Comparison of ENCODE assay signal across 8 mouse cellular contexts in the genomic region with DNA sequence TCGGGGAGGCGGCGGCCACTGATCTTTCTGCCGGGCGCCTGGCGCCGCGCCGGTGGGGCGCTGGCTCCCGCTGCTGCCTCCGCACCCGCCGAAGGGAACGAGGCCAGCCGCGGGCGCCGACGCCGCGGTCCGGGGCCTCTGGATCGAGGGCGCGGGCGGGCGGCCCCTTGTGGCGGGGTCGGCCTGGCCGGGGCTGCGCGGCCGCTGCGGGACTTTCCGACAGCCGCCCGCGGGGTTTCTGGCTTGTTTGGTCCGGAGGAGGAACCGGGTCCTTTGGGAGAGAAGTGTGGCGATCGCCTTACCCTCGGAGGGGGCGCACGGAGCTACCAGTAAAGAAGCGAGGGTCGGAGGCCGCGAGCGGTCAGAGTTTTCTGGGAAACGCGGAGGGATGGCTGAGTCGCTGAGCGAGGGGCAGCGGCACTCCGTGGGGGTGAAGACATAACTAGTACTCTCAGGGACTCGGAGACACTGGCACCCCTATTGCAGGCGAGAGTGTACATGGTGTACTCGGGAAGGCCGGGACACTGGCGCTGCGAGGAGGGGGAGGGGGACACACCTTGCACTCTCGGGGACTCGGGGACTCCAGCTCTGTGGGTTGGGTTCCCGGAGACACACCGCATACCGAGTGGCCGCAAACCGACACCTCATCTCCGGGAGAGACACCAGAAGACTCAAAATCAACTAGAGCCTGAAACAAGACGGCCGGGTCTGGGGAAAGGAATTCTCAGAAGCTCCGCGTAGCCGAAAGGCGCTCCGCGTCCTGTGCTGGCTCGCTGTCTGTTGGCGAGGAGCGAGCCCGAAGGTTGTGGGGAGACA. TPM values are rescaled to one million over a fixed set of nuclear protein-coding genes. Genes with fewer than 3 reads are reported as not detected.
DNase-seq lines count a peak whose midpoint lies in the region; ATAC-seq and TF ChIP-seq lines count a peak whose summit lies in the region.

No protein-coding gene starts in this region.

- TF ChIP-seq RAD21 in CH12.LX (IDR thresholded peaks at IDR 0.05; ENCODE audit: low read depth, low read length), result no peak; the same call in 1 of the 2 replicates

- DNase-seq in CH12.LX (ENCODE audit: extremely low read depth), result no peak
- DNase-seq in cerebellum, adult 11 months, result peak; percentile 15
- DNase-seq in forebrain, embryonic 14.5 days (ENCODE audit: low spot score), result peak; percentile 37
- peak; percentile 71 to 74 for DNase-seq in heart, postnatal 10 days
- peak; percentile 49 for DNase-seq in layer of hippocampus, adult 11-12 months (ENCODE audit: low spot score)
- DNase-seq in lung, adult 2 months, result peak; percentile 70
- DNase-seq in testis, postnatal 10 days (ENCODE audit: low spot score), result peak; percentile 74

- TF ChIP-seq EP300 in CH12.LX (IDR thresholded peaks at IDR 0.05; ENCODE audit: low read length), result no peak

- WGBS in forebrain, embryonic 14.5 days, result 1% methylated on average over 66 of the region's 83 CpGs
- WGBS in lung, adult 2 months, result under 1% methylated on average over 82 of the region's 83 CpGs
- under 1% methylated on average over 60 of the region's 83 CpGs for WGBS in neural tube, embryonic 14.5 days

- in situ Hi-C loops in CH12.LX (cut with MboI; ENCODE audit: low pct_ligation_motif_present, low pct_unique_long_range_greater_than_20kb, low sequenced_read_pairs), result loop anchor here (5.0 to 25.0 kb wide), 2 partner anchors 84 to 471 kb away; no protein-coding TSS in a partner anchor

- H3K79me2 ChIP-seq in CH12.LX (replicated peaks; ENCODE audit: control insufficient read depth, extremely low read depth, insufficient read depth, poor library complexity, severe bottlenecking), result peaks cover 48% of the 10 kb centered on the region

- H3K27me3 ChIP-seq in CH12.LX (replicated peaks), result no peaks in the 10 kb centered on the region
- no peaks in the 10 kb centered on the region for H3K27me3 ChIP-seq in forebrain, embryonic 14.5 days (replicated peaks; ENCODE audit: control insufficient read depth, insufficient read depth, low read length)
- no peaks in the 10 kb centered on the region for H3K27me3 ChIP-seq in neural tube, embryonic 14.5 days (ENCODE audit: control insufficient read depth, insufficient read depth, low read length)

- dilution Hi-C loops in CH12.LX (cut with MboI; ENCODE audit: extremely low pct_ligation_motif_present, extremely low pct_unique_long_range_greater_than_20kb, low sequenced_read_pairs), result no loop called here

- no peak for TF ChIP-seq POLR2A in CH12.LX (IDR thresholded peaks at IDR 0.05; ENCODE audit: low read depth, low read length)
- no peak for TF ChIP-seq POLR2A in lung, adult 2 months (IDR thresholded peaks at IDR 0.05; ENCODE audit: borderline replicate concordance, extremely low read depth, low read depth, low read length)

- H3K4me2 ChIP-seq in CH12.LX (ENCODE audit: insufficient read depth, low read depth, poor library complexity, severe bottlenecking), result no peak overlapping the region
- H3K4me2 ChIP-seq in forebrain, embryonic 14.5 days (ENCODE audit: low read length), result peak overlapping the region; percentile 85
- H3K4me2 ChIP-seq in neural tube, embryonic 14.5 days (ENCODE audit: low read depth, low read length), result peak overlapping the region; percentile 69

- H3K9me3 ChIP-seq in CH12.LX (replicated peaks; ENCODE audit: low read length), result no peaks in the 10 kb centered on the region
- H3K9me3 ChIP-seq in forebrain, embryonic 14.5 days (replicated peaks; ENCODE audit: control insufficient read depth, low read length), result no peaks in the 10 kb centered on the region
- H3K9me3 ChIP-seq in neural tube, embryonic 14.5 days (ENCODE audit: control insufficient read depth, low read length), result no peaks in the 10 kb centered on the region

- H3K27ac ChIP-seq in CH12.LX (ENCODE audit: insufficient read depth, low read depth), result peak overlapping the region; percentile 77
- no peak overlapping the region for H3K27ac ChIP-seq in forebrain, embryonic 14.5 days (ENCODE audit: low read depth, low read length)
- peak overlapping the region; percentile 52; the same call in 1 of the 2 replicates for H3K27ac ChIP-seq in neural tube, embryonic 14.5 days (ENCODE audit: low read depth, low read length)

- ATAC-seq in forebrain, embryonic 14.5 days, result peak; percentile 69
- ATAC-seq in neural tube, embryonic 14.5 days (ENCODE audit: low read depth), result peak; percentile 73

- H3K36me3 ChIP-seq in CH12.LX (replicated peaks in 1 of 2; ENCODE audit: control insufficient read depth in 1 of 2, insufficient read depth in 1 of 2, low read length in 1 of 2), result no peaks in the 10 kb centered on the region
- no peaks in the 10 kb centered on the region for H3K36me3 ChIP-seq in forebrain, embryonic 14.5 days (ENCODE audit: control insufficient read depth, insufficient read depth, low read length)
- no peaks in the 10 kb centered on the region for H3K36me3 ChIP-seq in neural tube, embryonic 14.5 days (ENCODE audit: control insufficient read depth, insufficient read depth, low read length)

- intact Hi-C loops in heart, postnatal 10 days (cut with DNase I), result loop anchor here (2.0 to 5.0 kb wide), 2 partner anchors 87 to 481 kb away; no protein-coding TSS in a partner anchor

- peak overlapping the region; percentile 71 for H3K9ac ChIP-seq in CH12.LX (ENCODE audit: insufficient read depth, low read depth)
- peak overlapping the region; percentile 65 for H3K9ac ChIP-seq in forebrain, embryonic 14.5 days (ENCODE audit: low read length)
- peak overlapping the region; percentile 70 for H3K9ac ChIP-seq in neural tube, embryonic 14.5 days (replicated peaks; ENCODE audit: low read depth, low read length)

- peaks cover 0 to 10% of the 10 kb centered on the region in 2 experiments; a peak in 3 of 4 replicates for H3K4me1 ChIP-seq in CH12.LX (ENCODE audit: control insufficient read depth in 1 of 2, insufficient read depth in 2 of 2)
- no peaks in the 10 kb centered on the region for H3K4me1 ChIP-seq in forebrain, embryonic 14.5 days (ENCODE audit: control insufficient read depth, insufficient read depth, low read length)
- H3K4me1 ChIP-seq in lung, adult 2 months (ENCODE audit: control insufficient read depth, insufficient read depth, low read length), result no peaks in the 10 kb centered on the region; the same call in 1 of the 2 replicates
- H3K4me1 ChIP-seq in neural tube, embryonic 14.5 days (ENCODE audit: control insufficient read depth, insufficient read depth, low read length), result no peaks in the 10 kb centered on the region

- peak overlapping the region; percentile 83 to 91 (median 89) for H3K4me3 ChIP-seq in CH12.LX (replicated peaks in 1 of 3; ENCODE audit: low read depth in 2 of 3, low read length in 2 of 3, poor library complexity in 1 of 3)
- peak overlapping the region; percentile 64 for H3K4me3 ChIP-seq in forebrain, embryonic 14.5 days (ENCODE audit: low read depth, low read length)
- peak overlapping the region; percentile 82 for H3K4me3 ChIP-seq in lung, adult 2 months (replicated peaks; ENCODE audit: extremely low read depth, low read depth, low read length)
- peak overlapping the region; percentile 56 for H3K4me3 ChIP-seq in neural tube, embryonic 14.5 days (ENCODE audit: low read depth, low read length)

- peak in 1 of 2 experiments; percentile 35; a peak in 2 of 4 replicates for TF ChIP-seq CTCF in CH12.LX (conservative IDR thresholded peaks at IDR 0.05 in 1 of 2, IDR thresholded peaks at IDR 0.05 in 1 of 2; ENCODE audit: low read depth in 2 of 2, low read length in 2 of 2)
- no peak for TF ChIP-seq CTCF in lung, adult 2 months (IDR thresholded peaks at IDR 0.05; ENCODE audit: insufficient read depth, low read length)

TF ChIP-seq in CH12.LX, 34 proteins besides CTCF, POLR2A, EP300 and RAD21:
- TF ChIP-seq CHD1 (IDR thresholded peaks at IDR 0.05; ENCODE audit: low read depth, low read length), result no peak
- TF ChIP-seq MEF2A (IDR thresholded peaks at IDR 0.05; ENCODE audit: borderline replicate concordance, low read depth, low read length), result peak; percentile 38; the same call in 1 of the 2 replicates
- TF ChIP-seq SMC3 (IDR thresholded peaks at IDR 0.05; ENCODE audit: low read depth, low read length), result peak; percentile 25
- no peak for TF ChIP-seq JUN (IDR thresholded peaks at IDR 0.05; ENCODE audit: insufficient read depth, low read depth, low read length)
- 0 out of 2 replicates have a peak, but pooled peaks have one; percentile 15 for TF ChIP-seq MAFK (IDR thresholded peaks at IDR 0.05; ENCODE audit: insufficient replicate concordance, low read length)
- TF ChIP-seq UBTF (IDR thresholded peaks at IDR 0.05; ENCODE audit: low read depth, low read length), result peak; percentile 84
- TF ChIP-seq BHLHE40 (IDR thresholded peaks at IDR 0.05; ENCODE audit: low read depth, low read length), result 0 out of 2 replicates have a peak, but pooled peaks have one; percentile 15

RNA-seq across cellular contexts. Expression of gene Ell2, which starts 1.5 kb away (rescaled TPM):
- total RNA-seq in CH12.LX (2012; rRNA removed) (44.4 and 63.4 TPM in 2 replicates), CH12.LX (2014; rRNA removed) (50.9 and 51.3 TPM in 2 replicates)
- polyA plus RNA-seq in CH12.LX (2012; ENCODE audit: insufficient read length, low read depth), result 114 and 123 TPM in 2 replicates
- polyA plus RNA-seq in forebrain, embryonic 14.5 days (2014; fragmentation: Nextera tagmentation; extraction: Ambion mirVana), result 0.79 and 0.90 TPM in 2 replicates
- 10 to 100 TPM; 12.7 to 14.8 TPM for total RNA-seq in heart, postnatal 10 days (2021)
- 4.2 and 4.7 TPM in 2 replicates for polyA plus RNA-seq in lung, adult 2 months (2012; rRNA removed)
- polyA plus RNA-seq in neural tube, embryonic 14.5 days (2014; fragmentation: Nextera tagmentation; extraction: Ambion mirVana), result 2.0 and 2.4 TPM in 2 replicates

Comparison
In these comparisons a context has a peak if more than half of its experiments do, and no peak if none do; other contexts are left out.
1. RNA of gene Ell2, which starts 1.5 kb away (polyA plus RNA-seq): 114 to 123 TPM in CH12.LX; 4.2 to 4.7 TPM in lung, adult 2 months, 2.0 to 2.4 TPM in neural tube, embryonic 14.5 days and 0.79 to 0.90 TPM in forebrain, embryonic 14.5 days; every median in the first group is over 10 times any median in the second.
2. Peak in every context shown above with its lines, with median percentiles within 50 percentile points of each other: H3K4me3 ChIP-seq and H3K9ac ChIP-seq.